Mouse (Mus musculus): ENCODE measurements around the gene Iqgap2.

DNA sequence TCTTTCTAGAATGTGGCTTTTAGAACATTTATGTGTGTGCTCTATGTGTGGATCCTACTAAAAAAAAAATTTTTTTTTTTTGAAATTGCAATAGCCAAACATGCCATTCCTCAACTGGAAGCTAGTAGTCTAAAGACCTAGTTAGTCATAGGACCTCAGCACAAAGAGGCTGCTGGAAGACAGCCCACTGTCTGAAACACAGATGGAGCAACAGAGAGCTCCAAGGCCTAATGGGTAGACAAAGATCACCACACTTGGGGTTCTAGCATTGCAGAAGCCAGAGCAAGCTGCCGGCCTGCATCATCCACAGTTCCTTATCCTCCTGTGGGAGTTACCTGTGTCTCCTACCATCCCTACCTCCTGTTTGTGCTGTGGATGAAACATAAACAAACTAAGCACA is 251.3 kb downstream of the Iqgap2 start:
- TF ChIP-seq POLR2A (IDR thresholded peaks at IDR 0.05; ENCODE audit: borderline replicate concordance, extremely low read depth, insufficient read depth, insufficient read length, poor library complexity, severe bottlenecking) (no peak), CTCF (IDR thresholded peaks at IDR 0.05; ENCODE audit: borderline replicate concordance, extremely low read depth, insufficient read depth, insufficient read length) (no peak)

Measured in brain, embryonic 14.5 days (tissue).